Mouse (Mus musculus) 3134 (cell line): ENCODE results near the gene Anxa9.
A peak's percentile ranks its signal among the peaks of the same experiment; 100 is the strongest.
"Not testable (repeated sequence)": the region's sequence is repeated elsewhere in the genome, so short reads cannot be mapped to it uniquely, and the experiment has no call there.

Experiments used
- DNase-seq: peaks from one replicate; pipeline ENCODE4 v3.0.0-alpha.2; 2011; ENCODE audit warnings: low spot score; ENCODE audit not compliant: insufficient read length; ENCODE audit errors: extremely low read depth

Anxa9 gene

DNA sequence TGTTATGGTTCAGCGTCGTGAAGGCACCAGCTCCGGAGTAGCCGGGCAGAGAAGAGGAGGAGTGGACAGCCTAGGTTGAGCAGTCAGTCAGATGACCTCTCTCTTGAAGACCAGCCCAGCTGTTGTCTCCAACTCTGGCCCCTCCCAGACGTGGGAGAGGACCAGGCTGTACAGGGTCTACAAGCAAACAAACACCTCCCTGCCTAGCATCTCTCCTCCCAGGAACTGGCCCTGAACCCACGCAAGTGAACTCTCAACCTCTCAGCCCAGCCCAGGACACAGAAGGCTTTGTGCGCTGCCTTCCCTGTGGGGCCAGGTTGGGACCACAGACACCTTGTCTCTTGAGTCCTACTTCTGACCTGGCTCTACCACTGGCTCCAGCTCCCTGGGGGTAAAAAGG lies at the start of gene Anxa9:
Anxa9 (minus strand) TSS at position 77 of the 400 bp plus-strand sequence.
- no peak for DNase-seq

DNA sequence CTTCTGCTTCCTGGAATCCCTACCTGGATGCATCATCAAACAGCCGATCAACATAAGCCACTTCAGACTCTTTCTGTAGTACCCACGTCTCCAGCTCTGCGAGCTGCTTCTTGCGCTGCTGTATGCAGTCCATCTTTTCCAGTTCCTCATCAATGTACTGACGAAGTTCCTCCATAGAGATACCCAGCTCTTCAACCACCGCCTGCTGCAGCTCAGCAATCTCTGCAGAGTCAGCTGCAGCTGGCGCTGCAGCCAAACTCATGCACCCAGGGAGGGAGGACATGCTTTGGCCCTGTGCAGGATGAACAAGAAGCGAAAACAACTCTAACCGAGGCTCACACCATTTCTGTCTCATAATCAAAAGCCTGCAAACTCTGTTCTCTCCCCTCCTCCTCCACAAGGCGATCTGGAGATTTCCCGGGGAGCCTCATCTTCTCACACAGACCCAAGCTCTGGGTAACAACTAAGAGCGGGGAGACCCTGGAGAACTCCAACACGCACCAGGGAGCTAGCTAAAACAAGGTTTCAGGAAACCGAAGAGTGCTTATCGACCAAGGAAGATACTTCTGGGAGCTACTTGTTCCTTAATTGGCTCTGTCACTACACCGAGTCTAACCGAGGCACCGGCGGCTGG lies 49.1 kb upstream of the Anxa9 start:
- DNase-seq = not testable (repeated sequence)

DNA sequence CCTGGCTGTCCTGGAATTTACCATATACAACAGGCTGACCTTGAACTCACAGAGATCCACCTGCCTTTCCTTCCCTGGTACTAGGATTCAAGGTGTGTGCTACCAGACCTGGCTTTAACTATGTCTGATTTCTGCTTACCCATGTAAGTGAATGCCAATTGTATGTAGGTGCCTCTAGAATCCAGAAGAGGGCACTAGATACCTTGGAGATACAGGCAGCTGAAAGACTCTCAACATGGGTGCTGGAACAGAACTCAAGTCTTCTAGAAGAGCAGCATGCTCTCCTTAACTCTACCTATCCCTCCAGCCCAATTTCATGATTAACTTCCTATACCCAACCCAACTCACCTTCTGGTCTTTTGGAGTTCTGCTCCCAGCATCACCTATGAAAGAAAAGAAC lies 42.5 kb upstream of the Anxa9 start:
- DNase-seq = peak; percentile 22

DNA sequence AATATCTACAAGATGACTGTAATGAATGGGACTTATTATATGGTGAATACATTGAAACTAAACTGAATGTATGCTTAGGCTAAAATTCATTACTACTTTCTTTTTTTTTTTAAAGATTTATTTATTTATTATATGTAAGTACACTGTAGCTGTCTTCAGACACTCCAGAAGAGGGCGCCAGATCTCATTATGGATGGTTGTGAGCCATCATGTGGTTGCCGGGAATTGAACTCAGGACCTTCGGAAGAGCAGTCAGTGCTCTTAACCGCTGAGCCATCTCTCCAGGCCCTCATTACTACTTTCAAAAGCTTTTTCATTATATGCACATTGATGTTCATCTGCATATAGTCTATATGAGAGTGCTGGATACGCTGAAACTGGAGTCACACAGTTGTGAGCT lies 41.4 kb upstream of the Anxa9 start:
- not testable (repeated sequence) for DNase-seq

DNA sequence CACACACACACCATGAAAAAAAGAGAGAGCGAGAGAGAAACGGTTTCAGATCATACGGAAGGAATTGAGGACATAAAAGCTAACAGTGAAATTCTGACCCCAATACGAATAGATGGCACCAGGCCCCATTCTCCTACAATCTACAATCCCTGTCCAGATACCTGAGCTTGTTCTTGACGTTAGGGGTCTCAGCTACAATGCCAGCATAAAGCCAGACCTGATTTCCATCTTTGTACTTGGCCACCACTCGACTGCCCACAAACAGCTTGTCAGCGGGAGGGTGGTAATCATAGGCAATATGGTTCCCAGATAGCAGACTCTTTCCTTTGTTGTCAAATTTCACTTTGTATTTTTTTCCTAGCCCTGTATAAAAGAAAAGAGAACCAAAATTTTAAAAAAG lies 39.5 kb upstream of the Anxa9 start:
- no peak for DNase-seq

DNA sequence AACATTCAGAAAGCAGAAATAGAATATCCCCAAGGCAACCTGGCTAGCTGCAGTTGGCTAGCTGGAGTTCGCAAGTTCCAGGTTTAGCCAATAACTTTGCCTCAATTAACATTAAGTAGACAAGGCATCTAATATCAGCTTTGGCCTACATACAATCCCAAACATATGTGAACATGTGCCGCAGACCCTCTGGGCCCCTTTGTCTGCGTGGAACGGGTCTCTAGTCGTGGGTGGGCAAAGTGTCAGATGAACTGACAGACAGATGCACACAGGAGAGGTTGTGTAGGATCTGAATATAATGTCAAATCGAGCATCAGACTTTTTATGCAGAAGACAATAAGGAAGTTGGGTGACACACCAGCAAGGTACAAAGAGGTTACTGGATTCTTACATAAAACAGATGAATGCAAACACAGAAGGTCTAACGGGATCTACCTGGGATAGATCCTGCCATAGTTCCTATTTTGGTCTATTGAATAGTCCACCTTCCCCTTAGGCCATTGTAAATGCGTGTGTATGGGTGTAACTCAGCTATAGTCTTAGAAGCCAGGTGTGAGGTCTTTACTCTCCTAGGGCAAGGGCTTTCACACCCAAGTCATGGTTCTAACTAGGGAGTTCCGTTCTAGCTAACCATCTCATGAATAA lies 36.5 kb upstream of the Anxa9 start:
- DNase-seq = not testable (repeated sequence)

DNA sequence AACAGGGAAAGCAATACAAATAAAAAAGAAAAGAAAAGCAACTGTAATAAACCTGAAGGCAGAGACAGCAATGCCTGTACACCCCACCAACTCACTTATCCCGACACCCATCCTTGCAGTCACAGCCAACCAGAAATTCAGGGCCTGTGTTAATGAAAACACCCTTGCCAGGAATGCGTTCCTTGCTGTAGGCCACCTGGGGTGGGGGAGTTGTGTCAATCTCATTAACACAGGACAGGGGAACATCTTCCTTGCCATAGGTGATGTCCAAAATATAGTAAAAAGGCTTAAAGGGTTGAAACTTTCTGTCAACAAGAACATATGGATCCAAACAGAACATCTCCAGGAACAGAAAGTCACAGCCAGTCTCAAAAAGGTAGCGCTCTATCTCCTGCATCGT lies 31.3 kb upstream of the Anxa9 start:
- no peak for DNase-seq

DNA sequence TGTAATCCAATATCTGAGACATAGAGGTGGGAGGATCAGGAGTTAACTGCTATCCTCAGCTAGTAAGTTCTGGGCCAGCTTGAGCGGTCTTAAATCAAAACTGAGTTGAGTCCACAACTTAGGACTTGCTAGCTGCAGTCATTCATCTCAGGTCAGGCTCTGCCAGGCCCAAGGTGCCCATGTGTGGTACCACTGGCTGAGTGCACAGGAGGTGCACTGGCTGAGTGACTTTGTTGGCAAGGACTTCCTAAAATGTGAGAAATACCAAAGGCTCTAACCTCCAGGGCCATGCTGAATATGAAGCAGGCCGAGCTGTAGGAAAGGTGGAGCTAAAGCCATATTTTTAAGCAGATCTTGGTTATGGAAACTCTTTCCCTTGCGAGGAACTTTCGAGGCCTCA lies 30.4 kb upstream of the Anxa9 start:
- DNase-seq = no peak

DNA sequence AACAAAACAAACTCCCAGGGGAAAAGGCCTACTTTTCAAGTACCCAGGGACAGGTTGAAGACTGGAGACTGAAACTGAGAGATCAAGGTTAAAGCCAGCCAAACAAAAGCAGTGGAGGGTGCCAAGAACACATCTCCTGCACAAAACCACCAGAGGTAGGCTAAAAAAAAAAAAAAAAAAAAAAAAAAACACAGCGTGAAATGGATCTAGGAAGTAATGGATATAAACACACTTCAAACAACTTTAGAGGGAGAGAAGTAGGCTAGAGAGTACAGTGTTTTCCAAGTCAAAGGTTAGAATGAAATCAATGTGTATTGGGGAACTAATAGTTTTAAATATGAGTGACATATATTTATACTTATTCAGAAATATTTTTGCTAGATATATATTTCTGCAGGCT lies 24.6 kb upstream of the Anxa9 start:
- no peak for DNase-seq

DNA sequence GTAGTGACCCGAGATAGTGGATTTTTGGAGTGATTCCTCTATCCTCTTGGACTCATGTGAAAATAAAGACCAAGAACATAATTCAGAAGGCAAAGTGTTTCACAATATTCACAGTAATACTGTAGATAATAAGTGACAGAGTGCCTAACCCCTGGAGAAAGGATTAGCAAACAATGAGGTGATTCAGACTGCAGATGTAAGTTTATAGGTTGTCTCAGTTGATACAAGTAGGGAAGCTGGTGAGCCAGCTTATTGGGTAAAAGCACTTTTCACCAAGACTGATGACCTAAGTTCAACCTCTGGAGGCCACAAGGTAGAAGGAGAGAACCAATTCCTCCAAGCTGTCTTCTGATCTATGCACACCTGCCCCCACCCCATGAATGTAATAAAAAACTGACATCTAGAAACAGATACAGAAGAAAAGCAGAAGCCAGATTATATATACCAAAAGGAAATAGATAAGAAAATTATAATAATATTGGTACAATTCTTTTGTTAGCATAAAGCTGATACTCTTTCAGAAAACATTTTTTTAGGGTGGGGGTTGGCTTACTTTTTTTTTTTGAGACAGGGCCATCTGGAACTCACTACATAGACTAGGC lies 21.9 kb upstream of the Anxa9 start:
- DNase-seq = no peak

DNA sequence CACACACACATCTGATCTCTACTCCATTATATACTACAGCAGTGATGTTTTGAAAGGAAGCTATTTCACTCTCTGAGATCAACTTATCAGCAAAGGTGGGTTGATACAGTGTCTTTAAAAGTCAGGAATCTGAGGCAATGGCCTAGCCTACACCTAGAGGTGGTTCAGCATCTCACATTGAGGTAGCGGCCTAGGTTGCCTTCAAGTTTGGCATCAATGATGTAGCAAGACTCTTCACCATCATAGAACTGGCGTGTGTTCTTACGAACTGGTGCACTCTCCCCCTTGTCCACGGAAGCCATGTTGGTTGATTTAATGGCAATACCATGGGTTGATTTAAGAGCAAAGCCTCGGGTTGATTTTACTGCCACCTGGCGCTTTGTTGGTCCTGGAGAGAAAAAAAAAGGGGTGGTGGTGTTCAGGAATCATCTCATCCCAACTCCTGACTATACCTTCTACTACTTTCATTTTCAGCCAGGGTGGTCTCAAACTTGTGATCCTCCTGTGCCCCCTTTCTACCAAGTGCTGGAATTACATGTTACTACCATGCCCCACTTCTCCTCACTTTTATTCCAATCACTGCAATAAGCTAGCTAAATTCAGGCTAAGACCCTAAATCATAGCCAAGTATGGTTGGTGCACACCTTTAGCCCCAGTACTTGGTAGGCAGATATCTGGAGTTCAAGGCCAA lies 17.6 kb upstream of the Anxa9 start:
- DNase-seq = no peak

DNA sequence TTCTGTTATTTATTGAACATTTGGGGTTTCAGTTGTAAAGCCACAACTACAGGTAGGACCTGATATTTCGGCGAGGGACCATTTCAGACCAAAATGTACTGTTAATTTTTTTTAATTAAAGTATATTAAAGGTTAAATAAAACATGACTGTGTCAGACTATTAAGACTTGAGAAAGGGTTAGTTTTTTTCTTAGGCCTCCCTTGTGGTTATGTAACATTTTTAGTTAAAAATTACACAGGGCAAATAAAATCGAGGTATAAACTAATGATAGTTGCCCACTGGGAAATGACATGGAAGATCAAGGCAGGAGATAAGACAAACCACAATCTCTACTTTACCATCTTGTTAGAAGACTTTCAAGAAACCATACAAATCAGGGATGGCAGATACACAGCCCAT lies 16.5 kb upstream of the Anxa9 start:
- DNase-seq = no peak

DNA sequence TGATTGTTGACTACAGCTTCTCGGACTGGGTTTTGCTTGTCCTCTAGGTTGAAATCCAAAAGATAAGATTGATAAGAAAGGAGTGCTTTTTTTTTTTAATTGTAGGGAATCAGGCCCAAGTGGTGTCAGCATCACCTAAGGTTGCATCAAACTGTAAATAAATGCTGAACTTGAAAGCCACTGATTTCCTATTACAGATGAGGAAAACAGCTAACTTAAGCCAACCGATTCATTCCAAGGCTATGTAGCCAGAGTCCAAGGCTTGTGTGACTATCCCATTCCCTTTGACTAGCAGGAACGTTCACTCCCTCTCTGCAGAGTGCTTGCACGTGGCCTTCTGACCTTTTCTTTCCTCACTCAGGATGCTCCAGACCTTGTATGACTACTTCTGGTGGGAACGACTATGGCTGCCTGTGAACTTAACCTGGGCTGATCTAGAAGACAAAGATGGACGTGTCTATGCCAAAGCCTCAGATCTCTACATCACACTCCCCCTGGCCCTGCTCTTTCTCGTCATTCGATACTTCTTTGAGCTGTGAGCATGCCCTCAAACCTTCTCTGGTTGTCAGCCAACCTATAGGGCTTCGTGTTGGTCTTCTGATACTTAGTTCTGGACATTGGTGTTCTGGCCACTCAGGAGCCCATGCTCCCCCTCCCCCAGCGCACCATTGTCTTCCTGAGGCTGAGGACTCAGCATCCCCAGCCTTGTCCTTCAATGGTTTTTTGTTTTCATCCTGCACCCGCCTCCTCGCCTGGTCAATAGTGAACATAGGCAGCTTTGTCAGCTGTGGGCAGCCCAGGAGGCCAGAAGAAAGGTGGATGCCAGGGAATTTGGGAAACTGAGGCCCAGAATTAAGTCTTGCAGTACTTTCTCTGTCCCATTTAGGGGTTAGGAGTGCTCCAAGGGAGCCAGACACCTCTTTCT lies 13.0 kb upstream of the Anxa9 start:
- no peak for DNase-seq

DNA sequence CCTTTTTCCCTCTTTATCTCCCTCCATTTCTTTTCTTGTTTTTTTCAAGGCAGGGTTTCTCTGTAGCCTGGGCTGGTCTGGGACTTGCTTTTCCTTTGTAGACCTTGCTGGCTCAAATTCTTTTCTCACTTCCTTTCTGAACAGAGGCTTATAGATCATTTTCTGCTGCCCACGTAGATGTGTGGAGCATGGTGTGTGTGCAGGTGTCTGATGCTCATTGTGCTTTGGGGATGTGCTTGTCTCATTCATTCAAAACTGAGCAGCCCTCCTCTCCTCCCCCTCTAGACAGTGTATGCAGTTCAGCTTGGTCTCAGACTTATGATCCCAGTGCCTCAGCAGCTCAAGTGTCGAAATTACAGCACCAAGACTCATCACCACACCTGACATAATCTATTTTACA lies 12.1 kb upstream of the Anxa9 start:
- no peak for DNase-seq

DNA sequence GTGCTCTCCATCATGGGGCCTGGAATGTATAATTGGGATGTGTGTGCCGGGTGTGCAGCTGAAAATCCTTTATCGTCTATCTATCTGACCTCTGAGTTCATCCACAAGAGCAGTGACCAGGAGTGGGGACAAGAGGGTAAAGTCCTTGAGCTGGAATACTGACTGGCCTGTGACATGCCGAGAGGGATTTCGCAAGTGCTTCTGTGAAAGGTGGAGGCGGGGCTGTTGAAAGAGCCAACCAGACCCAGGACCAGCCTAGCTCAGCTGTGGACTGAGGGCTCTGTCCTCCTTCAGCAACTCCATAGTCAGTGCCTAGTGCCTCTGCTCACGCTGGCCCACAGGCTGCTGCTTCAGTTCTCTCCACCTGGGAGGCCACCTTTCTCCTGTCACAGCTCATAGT lies 11.6 kb upstream of the Anxa9 start:
- DNase-seq = peak; percentile 55

DNA sequence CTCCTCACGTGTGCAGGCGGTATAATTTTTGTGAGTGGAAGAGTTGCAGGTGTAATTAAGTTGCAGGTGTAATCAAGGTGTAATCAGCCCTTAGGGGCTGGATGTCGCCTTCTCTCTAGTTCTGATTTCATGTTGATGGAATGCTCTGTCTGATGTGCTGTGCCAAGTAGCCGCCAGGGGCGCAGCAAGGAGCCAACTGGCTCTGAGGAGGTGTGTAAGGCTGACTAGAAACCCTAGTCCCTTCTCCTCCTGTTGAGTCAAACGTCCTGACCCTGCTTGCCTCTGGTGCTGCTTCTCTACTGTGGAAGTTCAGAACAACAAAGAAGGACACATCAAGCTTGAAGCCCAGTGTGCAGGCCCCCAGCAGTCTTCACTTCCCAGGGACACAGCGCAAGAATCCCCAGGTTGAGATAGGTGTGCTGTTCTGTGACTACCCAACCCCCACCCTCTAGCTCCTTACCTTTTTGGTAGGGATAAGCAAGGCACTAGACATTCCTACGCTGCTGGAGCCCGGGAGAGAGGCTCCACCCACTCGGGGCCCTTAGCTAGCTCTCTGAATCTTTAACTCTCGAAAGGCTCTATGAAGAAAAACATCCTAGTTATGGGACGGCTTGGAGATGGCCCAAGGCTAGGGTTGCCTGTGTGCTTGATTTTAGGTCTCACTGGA lies 10.6 kb upstream of the Anxa9 start:
- DNase-seq = peak; percentile 59

DNA sequence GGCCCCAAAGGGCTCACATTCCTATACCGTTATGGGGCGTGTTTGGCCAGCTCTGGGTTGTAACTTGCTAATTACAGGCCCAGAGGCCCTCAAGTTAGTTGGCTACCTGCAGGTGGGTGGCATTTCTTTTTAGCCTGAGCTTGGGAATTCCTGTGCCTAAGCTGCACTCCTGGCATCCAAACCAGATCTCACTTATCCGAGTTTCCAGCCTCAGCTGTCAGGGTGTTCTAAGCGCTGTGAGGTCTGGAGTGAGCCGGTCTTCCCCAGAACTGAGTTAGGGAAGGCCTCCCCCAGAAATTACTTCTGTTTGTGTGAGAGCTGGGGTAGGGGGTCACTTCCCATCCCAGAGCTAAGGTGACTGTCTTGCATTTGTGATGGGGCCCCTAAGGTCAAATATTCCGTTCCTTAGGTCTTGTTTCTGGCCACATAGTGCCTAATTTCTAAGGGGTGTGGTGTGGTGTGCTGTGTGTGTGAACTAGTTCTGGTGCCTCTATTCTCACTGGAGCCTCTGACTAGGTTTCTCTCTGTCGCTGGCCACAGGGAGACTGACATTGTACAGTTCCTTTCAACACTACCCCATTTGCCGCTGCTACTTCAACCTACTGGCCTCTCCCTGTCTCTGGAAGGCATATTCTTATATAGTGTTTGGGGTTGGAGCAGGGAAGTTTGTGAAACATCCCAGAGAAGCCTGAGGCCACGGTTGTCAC lies 9.0 kb upstream of the Anxa9 start:
- DNase-seq = no peak

DNA sequence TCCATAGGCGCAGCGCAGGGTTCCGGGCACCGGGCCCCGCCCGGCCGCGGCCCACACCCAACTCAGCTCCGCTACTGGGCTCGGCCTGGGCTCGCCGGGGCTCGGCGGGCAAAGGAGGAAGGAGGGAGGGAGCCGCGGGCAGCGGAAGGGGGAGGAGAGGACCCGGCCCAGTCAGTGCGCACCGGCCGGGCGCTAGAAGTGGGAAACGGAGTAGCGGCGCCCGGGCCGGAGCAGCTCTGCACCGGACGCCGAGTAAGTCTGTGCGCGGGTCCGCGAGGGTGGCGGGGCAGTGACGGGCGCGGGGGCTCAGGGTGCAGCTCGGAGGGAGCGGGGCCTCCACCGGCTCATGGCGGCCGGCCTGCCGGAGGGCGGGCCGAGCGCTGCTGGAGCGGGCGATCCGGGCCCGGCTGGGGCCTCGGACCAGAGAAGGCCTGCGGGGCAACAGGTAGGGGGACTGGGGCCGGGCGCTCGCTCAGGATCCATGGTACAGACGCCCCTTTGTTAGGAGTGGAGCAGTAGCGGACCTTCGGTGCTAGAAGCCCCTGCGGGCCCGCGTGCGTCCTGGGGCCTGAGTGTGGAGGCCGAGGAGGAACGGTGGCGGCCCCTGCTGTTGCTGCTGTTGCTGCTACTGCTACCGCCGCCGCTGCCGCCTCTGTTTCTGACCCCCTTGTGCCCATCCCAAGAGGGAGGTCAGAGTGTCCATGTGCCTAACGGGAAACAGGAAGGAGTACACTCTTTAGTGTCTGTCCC lies 8.3 kb upstream of the Anxa9 start:
- DNase-seq = peak; percentile 91
